Mouse (Mus musculus): Measurements from ENCODE around the gene Sh3rf3. TPM values are rescaled to one million over a fixed set of nuclear protein-coding genes. Genes with fewer than 3 reads are reported as not detected.

Sh3rf3 gene
- polyA plus RNA-seq, 1 experiment from 2014 or later = 1.0 TPM

- DNase-seq (ENCODE audit: low spot score) (peak; percentile 97), ATAC-seq (ENCODE audit: low FRiP score) (peak; percentile 85)
- Histone ChIP-seq H3K4me1 (replicated peaks; ENCODE audit: control insufficient read depth, insufficient read depth, low read length) (0 out of 2 replicates have a peak, but pooled peaks cover 4% of the 10 kb centered on the region), H3K27me3 (ENCODE audit: control insufficient read depth, insufficient read depth, low read length) (peaks cover 22% of the 10 kb centered on the region), H3K9me3 (ENCODE audit: control insufficient read depth, low read length) (no peaks in the 10 kb centered on the region), H3K4me2 (replicated peaks; ENCODE audit: low read depth, low read length) (peak overlapping the region; percentile 100), H3K9ac (ENCODE audit: low read depth, low read length) (peak overlapping the region; percentile 35), H3K27ac (ENCODE audit: low read depth, low read length) (no peak overlapping the region), H3K36me3 (ENCODE audit: control insufficient read depth, insufficient read depth, low read length) (no peaks in the 10 kb centered on the region), H3K4me3 (ENCODE audit: low read depth, low read length) (peak overlapping the region; percentile 57)
- WGBS = under 1% methylated on average over 63 of the region's 63 CpGs
Measured at GRCm38 (mm10) chr10:58812210-58813080, 714 bp upstream of the Sh3rf3 start.

GRCm38 (mm10) chr10:58813801-58814191, 637 bp downstream of the Sh3rf3 start:
- ATAC-seq (ENCODE audit: low FRiP score) (no peak; the same call in none of the 2 replicates), DNase-seq (ENCODE audit: low spot score) (peak; percentile 50)
- H3K9ac ChIP-seq (ENCODE audit: low read depth, low read length) = peak overlapping the region; percentile 35; the same call in 1 of the 2 replicates
- 0 out of 2 replicates have a peak, but pooled peaks cover 4% of the 10 kb centered on the region for H3K4me1 ChIP-seq (replicated peaks; ENCODE audit: control insufficient read depth, insufficient read depth, low read length)
- peak overlapping the region; percentile 100 for H3K4me2 ChIP-seq (replicated peaks; ENCODE audit: low read depth, low read length)
- H3K27me3 ChIP-seq (ENCODE audit: control insufficient read depth, insufficient read depth, low read length) = peaks cover 22% of the 10 kb centered on the region
- H3K9me3 ChIP-seq (ENCODE audit: control insufficient read depth, low read length) = no peaks in the 10 kb centered on the region
- no peak overlapping the region for H3K27ac ChIP-seq (ENCODE audit: low read depth, low read length)
- 1% methylated on average over 35 of the region's 35 CpGs for WGBS
- no peaks in the 10 kb centered on the region for H3K36me3 ChIP-seq (ENCODE audit: control insufficient read depth, insufficient read depth, low read length)
- peak overlapping the region; percentile 57 for H3K4me3 ChIP-seq (ENCODE audit: low read depth, low read length)

GRCm38 (mm10) chr10:58814486-58814885, 1.3 kb downstream of the Sh3rf3 start:
- ATAC-seq (ENCODE audit: low FRiP score) (no peak), DNase-seq (ENCODE audit: low spot score) (peak; percentile 3)
- Histone ChIP-seq H3K4me2 (replicated peaks; ENCODE audit: low read depth, low read length) (peak overlapping the region; percentile 100; the same call in 1 of the 2 replicates), H3K27me3 (ENCODE audit: control insufficient read depth, insufficient read depth, low read length) (peaks cover 21% of the 10 kb centered on the region), H3K4me1 (replicated peaks; ENCODE audit: control insufficient read depth, insufficient read depth, low read length) (0 out of 2 replicates have a peak, but pooled peaks cover 4% of the 10 kb centered on the region), H3K27ac (ENCODE audit: low read depth, low read length) (no peak overlapping the region), H3K4me3 (ENCODE audit: low read depth, low read length) (peak overlapping the region; percentile 57), H3K36me3 (ENCODE audit: control insufficient read depth, insufficient read depth, low read length) (no peaks in the 10 kb centered on the region), H3K9ac (ENCODE audit: low read depth, low read length) (no peak overlapping the region; the same call in 1 of the 2 replicates), H3K9me3 (ENCODE audit: control insufficient read depth, low read length) (no peaks in the 10 kb centered on the region)
- 42% methylated on average over 7 of the region's 7 CpGs for WGBS

GRCm38 (mm10) chr10:58824016-58824568, 10.9 kb downstream of the Sh3rf3 start:
- Histone ChIP-seq H3K27ac (ENCODE audit: low read depth, low read length) (no peak overlapping the region), H3K4me1 (replicated peaks; ENCODE audit: control insufficient read depth, insufficient read depth, low read length) (no peaks in the 10 kb centered on the region), H3K27me3 (ENCODE audit: control insufficient read depth, insufficient read depth, low read length) (no peaks in the 10 kb centered on the region), H3K4me2 (replicated peaks; ENCODE audit: low read depth, low read length) (no peak overlapping the region), H3K9me3 (ENCODE audit: control insufficient read depth, low read length) (no peaks in the 10 kb centered on the region), H3K36me3 (ENCODE audit: control insufficient read depth, insufficient read depth, low read length) (no peaks in the 10 kb centered on the region), H3K4me3 (ENCODE audit: low read depth, low read length) (no peak overlapping the region), H3K9ac (ENCODE audit: low read depth, low read length) (no peak overlapping the region)
- no peak for DNase-seq (ENCODE audit: low spot score)
- ATAC-seq (ENCODE audit: low FRiP score) = no peak
- 74% methylated on average over 7 of the region's 7 CpGs for WGBS

- Histone ChIP-seq H3K36me3 (ENCODE audit: control insufficient read depth, insufficient read depth, low read length) (no peaks in the 10 kb centered on the region), H3K4me2 (replicated peaks; ENCODE audit: low read depth, low read length) (no peak overlapping the region), H3K9me3 (ENCODE audit: control insufficient read depth, low read length) (no peaks in the 10 kb centered on the region), H3K27ac (ENCODE audit: low read depth, low read length) (no peak overlapping the region), H3K9ac (ENCODE audit: low read depth, low read length) (no peak overlapping the region), H3K4me3 (ENCODE audit: low read depth, low read length) (no peak overlapping the region), H3K27me3 (ENCODE audit: control insufficient read depth, insufficient read depth, low read length) (no peaks in the 10 kb centered on the region), H3K4me1 (replicated peaks; ENCODE audit: control insufficient read depth, insufficient read depth, low read length) (no peaks in the 10 kb centered on the region)
- ATAC-seq (ENCODE audit: low FRiP score) (no peak), DNase-seq (ENCODE audit: low spot score) (no peak)
- WGBS = 87% methylated on average over 11 of the region's 11 CpGs
Measured at GRCm38 (mm10) chr10:58829251-58830111, 16.3 kb downstream of the Sh3rf3 start.

- WGBS = 92% methylated on average over 3 of the region's 3 CpGs
- no peak for ATAC-seq (ENCODE audit: low FRiP score)
- H3K36me3 ChIP-seq (ENCODE audit: control insufficient read depth, insufficient read depth, low read length) = no peaks in the 10 kb centered on the region
- H3K4me3 ChIP-seq (ENCODE audit: low read depth, low read length) = no peak overlapping the region
- no peak overlapping the region for H3K27ac ChIP-seq (ENCODE audit: low read depth, low read length)
- no peaks in the 10 kb centered on the region for H3K9me3 ChIP-seq (ENCODE audit: control insufficient read depth, low read length)
- H3K4me2 ChIP-seq (replicated peaks; ENCODE audit: low read depth, low read length) = no peak overlapping the region
- no peaks in the 10 kb centered on the region for H3K4me1 ChIP-seq (replicated peaks; ENCODE audit: control insufficient read depth, insufficient read depth, low read length)
- H3K27me3 ChIP-seq (ENCODE audit: control insufficient read depth, insufficient read depth, low read length) = no peaks in the 10 kb centered on the region
- no peak overlapping the region for H3K9ac ChIP-seq (ENCODE audit: low read depth, low read length)
- no peak for DNase-seq (ENCODE audit: low spot score)
Measured at GRCm38 (mm10) chr10:58833146-58833545, 20.0 kb downstream of the Sh3rf3 start.

GRCm38 (mm10) chr10:58833741-58834178, 20.6 kb downstream of the Sh3rf3 start:
- DNase-seq (ENCODE audit: low spot score) (no peak), ATAC-seq (ENCODE audit: low FRiP score) (no peak)
- H3K9me3 ChIP-seq (ENCODE audit: control insufficient read depth, low read length) = no peaks in the 10 kb centered on the region
- H3K4me1 ChIP-seq (replicated peaks; ENCODE audit: control insufficient read depth, insufficient read depth, low read length) = no peaks in the 10 kb centered on the region
- 83% methylated on average over 13 of the region's 13 CpGs for WGBS
- H3K9ac ChIP-seq (ENCODE audit: low read depth, low read length) = no peak overlapping the region
- H3K4me2 ChIP-seq (replicated peaks; ENCODE audit: low read depth, low read length) = no peak overlapping the region
- H3K4me3 ChIP-seq (ENCODE audit: low read depth, low read length) = no peak overlapping the region
- H3K27me3 ChIP-seq (ENCODE audit: control insufficient read depth, insufficient read depth, low read length) = no peaks in the 10 kb centered on the region
- H3K27ac ChIP-seq (ENCODE audit: low read depth, low read length) = no peak overlapping the region
- no peaks in the 10 kb centered on the region for H3K36me3 ChIP-seq (ENCODE audit: control insufficient read depth, insufficient read depth, low read length)

GRCm38 (mm10) chr10:58836391-58836790, 23.2 kb downstream of the Sh3rf3 start:
- 86% methylated on average over 3 of the region's 3 CpGs for WGBS
- ATAC-seq (ENCODE audit: low FRiP score) = no peak
- H3K27ac ChIP-seq (ENCODE audit: low read depth, low read length) = no peak overlapping the region
- H3K4me2 ChIP-seq (replicated peaks; ENCODE audit: low read depth, low read length) = no peak overlapping the region
- DNase-seq (ENCODE audit: low spot score) = no peak
- H3K9me3 ChIP-seq (ENCODE audit: control insufficient read depth, low read length) = no peaks in the 10 kb centered on the region
- no peaks in the 10 kb centered on the region for H3K27me3 ChIP-seq (ENCODE audit: control insufficient read depth, insufficient read depth, low read length)
- no peaks in the 10 kb centered on the region for H3K36me3 ChIP-seq (ENCODE audit: control insufficient read depth, insufficient read depth, low read length)
- H3K4me1 ChIP-seq (replicated peaks; ENCODE audit: control insufficient read depth, insufficient read depth, low read length) = no peaks in the 10 kb centered on the region
- H3K4me3 ChIP-seq (ENCODE audit: low read depth, low read length) = no peak overlapping the region
- H3K9ac ChIP-seq (ENCODE audit: low read depth, low read length) = no peak overlapping the region

Data from hindbrain, embryonic 11.5 days (tissue).